Mouse (Mus musculus) heart, embryonic 12.5 days (tissue): ENCODE results near the gene Zfp827. TPM values are rescaled to one million over a fixed set of nuclear protein-coding genes. Genes with fewer than 3 reads are reported as not detected.

ENCODE experiments used
- ATAC-seq: fragments of 200-750 bp; cut with Nextera tagmentation; 2 replicates; pipeline ENCODE4 v1.8.0; 2017; ENCODE audit warnings: moderate TSS enrichment, moderate library complexity; ENCODE audit not compliant: insufficient number of reproducible peaks, low FRiP score
- H3K27ac ChIP-seq: fragments of 300-500 bp; sonication (generic); 2 replicates; pipeline ENCODE4 v1.5.1; 2016; ENCODE audit warnings: mild to moderate bottlenecking, moderate library complexity; ENCODE audit not compliant: poor library complexity, severe bottlenecking
- H3K27me3 ChIP-seq: fragments of 300-500 bp; sonication (generic); replicated peaks from 2 replicates; pipeline ENCODE4 v1.6.1; 2016; ENCODE audit warnings: mild to moderate bottlenecking, moderate library complexity
- H3K36me3 ChIP-seq: fragments of 300-500 bp; sonication (generic); 2 replicates; pipeline ENCODE4 v1.6.1; 2016; ENCODE audit warnings: mild to moderate bottlenecking, moderate library complexity
- H3K4me1 ChIP-seq: fragments of 300-500 bp; sonication (generic); replicated peaks from 2 replicates; pipeline ENCODE4 v1.6.1; 2016; ENCODE audit warnings: mild to moderate bottlenecking
- H3K4me2 ChIP-seq: fragments of 300-500 bp; sonication (generic); 2 replicates; pipeline ENCODE4 v1.6.1; 2016; ENCODE audit warnings: mild to moderate bottlenecking, moderate library complexity
- H3K4me3 ChIP-seq: fragments of 300-500 bp; sonication (generic); 2 replicates; pipeline ENCODE4 v1.5.1; 2016; ENCODE audit warnings: mild to moderate bottlenecking
- H3K9ac ChIP-seq: fragments of 300-500 bp; sonication (generic); 2 replicates; pipeline ENCODE4 v1.6.1; 2016; ENCODE audit warnings: mild to moderate bottlenecking, moderate library complexity
- H3K9me3 ChIP-seq: fragments of 300-500 bp; sonication (generic); replicated peaks from 2 replicates; pipeline ENCODE4 v1.6.1; 2016; ENCODE audit warnings: mild to moderate bottlenecking, moderate library complexity
- WGBS: fragments of 180-500 bp; shearing (Covaris S2); methylation state at CpG from one replicate; pipeline ENCODE4 v1.1.7; 2016; 5-methylcytosine and 5-hydroxymethylcytosine counted together
- polyA plus RNA-seq: library from polyadenylated mRNA; unstranded; fragments of >200 nt; fragmentation: Nextera tagmentation; extraction: Ambion mirVana; gene quantifications from 2 replicates; pipeline ENCODE4 v1.2.1, GENCODE M21; 2016

Zfp827 gene
- polyA plus RNA-seq, result 10.3 and 10.5 TPM in 2 replicates

GRCm38 (mm10) chr8:79027977-79028487 lies at the start of gene Zfp827:
TSS of gene Zfp827 (plus strand) at chr8:79028437.
- no peaks in the 10 kb centered on the region for H3K27me3 ChIP-seq
- H3K4me3 ChIP-seq, result peak within 1 kb of the TSS; percentile 98
- H3K4me1 ChIP-seq, result peaks cover 20% of the 10 kb centered on the region
- under 1% methylated on average over 32 of the region's 32 CpGs for WGBS
- no peaks in the 10 kb centered on the region for H3K36me3 ChIP-seq
- peak within 1 kb of the TSS; percentile 100 for H3K27ac ChIP-seq
- ATAC-seq, result peak; percentile 43
- H3K9me3 ChIP-seq, result no peaks in the 10 kb centered on the region; the same call in 1 of the 2 replicates
- peak within 1 kb of the TSS; percentile 100 for H3K9ac ChIP-seq
- peak within 1 kb of the TSS; percentile 84 for H3K4me2 ChIP-seq

DNA sequence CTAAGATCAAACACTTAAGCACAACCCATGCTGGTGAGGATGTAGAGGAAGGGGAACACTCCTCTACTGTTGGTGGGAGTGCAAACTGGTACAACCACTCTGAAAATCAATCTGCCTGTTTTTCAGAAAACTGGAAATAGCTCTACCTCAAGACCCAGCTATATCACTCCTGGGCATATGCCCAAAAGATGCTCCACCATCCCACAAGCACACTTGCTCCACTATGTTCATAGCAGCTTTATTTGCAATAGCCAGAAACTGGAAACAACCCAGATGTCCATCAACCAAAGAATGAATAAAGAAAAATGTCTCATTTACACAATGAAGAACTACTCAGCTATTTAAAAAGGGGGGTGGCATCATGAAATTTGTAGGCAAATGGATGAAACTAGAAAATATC lies 23.9 kb upstream of the Zfp827 start:
- Histone ChIP-seq H3K4me2 (no peak overlapping the region), H3K27me3 (no peaks in the 10 kb centered on the region), H3K27ac (no peak overlapping the region), H3K9me3 (no peaks in the 10 kb centered on the region), H3K9ac (no peak overlapping the region), H3K36me3 (no peaks in the 10 kb centered on the region), H3K4me3 (no peak overlapping the region), H3K4me1 (no peaks in the 10 kb centered on the region)
- no peak for ATAC-seq

DNA sequence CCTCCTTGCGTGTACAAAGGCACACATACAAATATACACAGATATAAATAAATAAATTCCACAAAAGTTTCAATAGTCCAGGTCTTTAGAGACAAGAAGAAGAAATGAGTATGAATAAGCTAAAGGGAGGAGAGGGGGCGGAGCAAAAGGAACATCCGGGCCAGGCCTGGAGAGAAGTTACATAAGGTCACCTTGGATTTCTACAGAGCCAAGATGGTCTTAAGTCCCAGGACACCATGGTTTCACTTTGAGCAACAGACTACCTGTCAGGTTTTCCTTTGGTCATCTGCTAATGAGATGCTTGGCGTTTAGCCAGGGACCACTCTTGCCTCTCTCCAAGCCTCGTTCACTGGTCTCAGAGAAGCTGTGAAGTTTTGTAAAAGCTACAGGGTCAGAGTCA lies 13.2 kb upstream of the Zfp827 start:
- no peaks in the 10 kb centered on the region for H3K4me1 ChIP-seq
- H3K9ac ChIP-seq, result no peak overlapping the region
- whole genome bisulfite sequencing, result 80% methylated on average over 5 of the region's 5 CpGs
- H3K4me2 ChIP-seq, result no peak overlapping the region
- no peaks in the 10 kb centered on the region for H3K36me3 ChIP-seq
- no peak for ATAC-seq
- no peak overlapping the region for H3K4me3 ChIP-seq
- H3K27me3 ChIP-seq, result no peaks in the 10 kb centered on the region
- H3K27ac ChIP-seq, result no peak overlapping the region
- H3K9me3 ChIP-seq, result no peaks in the 10 kb centered on the region

GRCm38 (mm10) chr8:79016076-79016475 lies 12.2 kb upstream of the Zfp827 start:
- ATAC-seq, result no peak
- H3K4me3 ChIP-seq, result no peak overlapping the region
- no peak overlapping the region for H3K9ac ChIP-seq
- no peak overlapping the region for H3K4me2 ChIP-seq
- no peak overlapping the region for H3K27ac ChIP-seq
- no peaks in the 10 kb centered on the region for H3K9me3 ChIP-seq
- H3K36me3 ChIP-seq, result no peaks in the 10 kb centered on the region
- no peaks in the 10 kb centered on the region for H3K27me3 ChIP-seq
- 88% methylated on average over 4 of the region's 4 CpGs for WGBS
- no peaks in the 10 kb centered on the region for H3K4me1 ChIP-seq

DNA sequence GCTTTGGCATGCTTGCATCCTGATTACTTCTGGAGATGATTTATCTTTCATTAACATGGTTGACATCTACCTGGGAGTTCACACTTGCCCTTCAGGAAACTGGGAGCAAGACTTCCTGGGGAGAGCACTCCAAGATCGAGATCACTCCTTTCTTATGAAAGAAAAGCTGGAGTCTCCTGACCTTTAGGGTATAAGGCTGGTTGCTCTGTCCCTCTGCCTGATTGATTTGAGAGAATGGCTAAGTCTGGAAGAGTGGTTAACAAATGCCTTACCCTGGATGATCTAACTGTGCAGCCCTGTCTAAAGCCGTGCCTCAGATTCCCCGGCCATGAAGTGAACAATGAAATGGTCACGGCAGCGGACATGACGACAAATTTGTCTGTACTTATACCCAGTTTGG lies 11.7 kb upstream of the Zfp827 start:
- Histone ChIP-seq H3K27me3 (no peaks in the 10 kb centered on the region), H3K4me2 (no peak overlapping the region), H3K36me3 (no peaks in the 10 kb centered on the region), H3K4me1 (no peaks in the 10 kb centered on the region), H3K4me3 (no peak overlapping the region), H3K9me3 (no peaks in the 10 kb centered on the region), H3K9ac (no peak overlapping the region), H3K27ac (no peak overlapping the region)
- WGBS, result 70% methylated on average over 6 of the region's 6 CpGs
- ATAC-seq, result no peak

DNA sequence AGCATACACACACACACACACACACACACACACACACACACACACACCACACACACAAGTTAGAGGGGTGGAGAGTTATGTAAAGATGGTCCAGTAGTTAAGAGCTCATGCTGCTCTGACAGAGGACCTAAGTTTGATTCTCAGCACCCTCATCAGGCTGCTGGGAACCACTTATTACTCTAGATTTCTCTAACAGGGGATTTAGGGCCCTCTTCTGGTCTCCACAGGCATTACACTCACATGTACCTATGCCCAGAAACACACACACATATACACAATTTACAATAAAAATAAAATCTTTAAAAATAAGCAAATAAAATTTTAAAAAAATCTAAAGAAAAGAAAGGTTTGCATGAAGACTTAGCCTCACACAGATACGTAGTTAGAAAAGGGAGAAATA lies 4.3 kb upstream of the Zfp827 start:
- H3K27ac ChIP-seq, result no peak overlapping the region
- H3K36me3 ChIP-seq, result no peaks in the 10 kb centered on the region
- H3K4me1 ChIP-seq, result 0 out of 2 replicates have a peak, but pooled peaks cover 3% of the 10 kb centered on the region
- no peak for ATAC-seq
- H3K27me3 ChIP-seq, result no peaks in the 10 kb centered on the region
- no peak overlapping the region for H3K4me2 ChIP-seq
- 90% methylated on average over 1 of the region's 1 CpGs for WGBS
- H3K4me3 ChIP-seq, result no peak overlapping the region
- no peak overlapping the region for H3K9ac ChIP-seq
- no peaks in the 10 kb centered on the region; the same call in 1 of the 2 replicates for H3K9me3 ChIP-seq

- Histone ChIP-seq H3K36me3 (no peaks in the 10 kb centered on the region), H3K9me3 (no peaks in the 10 kb centered on the region; the same call in 1 of the 2 replicates), H3K4me1 (peaks cover 14% of the 10 kb centered on the region), H3K4me2 (peak overlapping the region; percentile 84; the same call in 1 of the 2 replicates), H3K4me3 (peak overlapping the region; percentile 98), H3K27me3 (no peaks in the 10 kb centered on the region), H3K9ac (no peak overlapping the region; the same call in 1 of the 2 replicates), H3K27ac (no peak overlapping the region)
- ATAC-seq, result no peak
- WGBS, result 21% methylated on average over 3 of the region's 3 CpGs
Observed at GRCm38 (mm10) chr8:79027319-79027718, 918 bp upstream of the Zfp827 start.

DNA sequence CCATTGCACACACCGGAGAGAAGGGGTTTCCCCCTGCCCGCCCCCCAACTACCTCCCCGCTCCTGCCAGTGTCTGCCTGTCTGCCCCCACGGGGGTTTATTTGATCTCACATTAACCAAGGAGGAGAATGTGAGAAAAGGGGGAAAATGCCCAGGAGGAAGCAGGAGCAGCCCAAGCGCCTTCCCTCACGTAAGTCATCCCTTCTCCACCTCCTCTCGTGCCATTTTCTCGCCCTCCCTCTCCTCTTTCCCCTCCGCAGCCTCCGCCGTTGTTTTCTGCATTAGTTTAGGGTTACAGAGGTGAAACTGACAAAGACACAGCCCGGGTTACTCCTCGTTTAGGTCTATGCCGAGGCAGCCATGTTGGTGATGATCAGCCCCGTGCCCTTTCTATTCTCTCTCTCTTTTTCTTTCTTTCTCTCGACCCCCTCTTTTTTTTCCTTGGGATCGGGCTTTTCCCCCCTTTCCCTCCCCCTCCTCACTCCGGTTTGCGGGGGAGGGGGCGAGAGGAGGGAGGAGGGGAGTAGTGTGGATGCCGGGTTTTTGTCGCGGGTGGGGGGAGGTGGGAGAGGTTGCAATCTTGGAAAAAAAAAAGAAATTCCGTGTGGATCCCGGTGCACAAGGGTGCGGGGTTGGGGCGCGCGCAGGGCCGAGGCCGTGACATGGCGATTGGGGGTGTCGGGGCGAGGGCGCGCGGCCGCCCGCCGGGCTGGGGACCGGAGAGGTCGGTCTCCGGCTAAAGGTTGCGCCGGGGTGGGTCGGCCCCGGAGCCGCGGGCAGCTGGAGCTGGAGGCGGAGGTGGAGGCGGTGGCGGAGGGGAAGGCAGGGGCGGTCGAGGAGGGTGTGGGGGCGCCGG lies 531 bp downstream of the Zfp827 start:
- no peaks in the 10 kb centered on the region; the same call in 1 of the 2 replicates for H3K9me3 ChIP-seq
- H3K9ac ChIP-seq, result peak overlapping the region; percentile 100
- no peaks in the 10 kb centered on the region for H3K36me3 ChIP-seq
- under 1% methylated on average over 51 of the region's 56 CpGs for WGBS
- H3K27ac ChIP-seq, result peak overlapping the region; percentile 100
- H3K4me2 ChIP-seq, result peak overlapping the region; percentile 84
- H3K4me1 ChIP-seq, result peaks cover 27% of the 10 kb centered on the region
- ATAC-seq, result peak; percentile 13; the same call in 1 of the 2 replicates
- H3K27me3 ChIP-seq, result no peaks in the 10 kb centered on the region
- peak overlapping the region; percentile 98 for H3K4me3 ChIP-seq

GRCm38 (mm10) chr8:79029396-79030325 lies 1.4 kb downstream of the Zfp827 start:
- H3K4me2 ChIP-seq, result peak overlapping the region; percentile 84
- H3K27ac ChIP-seq, result peak overlapping the region; percentile 100
- no peaks in the 10 kb centered on the region for H3K36me3 ChIP-seq
- WGBS, result under 1% methylated on average over 75 of the region's 99 CpGs
- no peaks in the 10 kb centered on the region for H3K9me3 ChIP-seq
- ATAC-seq, result peak; percentile 79
- H3K9ac ChIP-seq, result peak overlapping the region; percentile 100
- peaks cover 30% of the 10 kb centered on the region for H3K4me1 ChIP-seq
- no peaks in the 10 kb centered on the region for H3K27me3 ChIP-seq
- H3K4me3 ChIP-seq, result peak overlapping the region; percentile 98

DNA sequence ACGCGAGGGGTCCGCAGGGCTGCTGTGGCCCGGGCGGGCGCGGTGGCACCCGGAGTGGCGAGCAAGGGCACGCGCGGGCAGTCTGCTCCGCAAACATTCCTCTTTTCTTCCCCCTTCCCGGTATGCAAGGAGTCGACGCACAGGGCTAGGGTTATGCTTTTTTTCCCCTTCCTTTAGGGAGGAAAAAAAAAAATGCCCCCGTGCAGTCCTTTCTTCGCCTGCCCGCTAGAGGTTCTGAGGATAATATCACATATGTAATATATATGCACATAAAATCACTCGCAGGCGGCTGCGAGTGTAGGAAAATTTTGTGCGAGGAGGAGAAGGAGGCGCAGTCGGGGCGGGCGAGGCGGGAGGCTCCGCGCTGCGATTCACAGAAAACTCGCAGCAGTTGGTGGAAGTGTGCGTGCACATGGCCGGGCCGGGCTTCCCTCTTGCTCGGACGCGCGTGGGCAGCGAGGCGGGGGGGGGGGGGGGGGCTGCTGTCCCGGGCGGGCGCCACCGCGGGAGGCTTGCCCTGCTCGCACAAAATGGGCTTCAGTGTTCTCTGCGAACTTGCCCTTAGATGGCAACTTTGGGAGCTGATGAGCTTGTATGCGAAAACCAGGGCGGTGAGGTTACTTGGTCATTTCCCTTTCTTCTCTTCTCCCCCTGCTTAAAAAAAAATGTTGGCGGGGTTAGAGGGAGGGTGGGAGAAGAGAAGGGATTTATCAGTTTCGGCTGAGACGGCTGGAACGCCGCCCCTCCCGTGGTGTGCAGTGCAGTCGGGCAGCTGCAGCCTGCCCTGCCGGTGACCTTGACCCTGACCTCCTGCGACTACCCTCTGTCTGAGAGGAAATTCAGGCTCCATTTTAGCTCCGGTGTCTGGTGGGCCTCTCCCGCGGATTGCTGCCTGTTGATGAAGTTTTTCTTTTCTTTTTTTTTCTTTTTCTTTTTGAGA lies 2.4 kb downstream of the Zfp827 start:
- H3K4me1 ChIP-seq, result peaks cover 30% of the 10 kb centered on the region
- ATAC-seq, result peak; percentile 43
- WGBS, result under 1% methylated on average over 53 of the region's 62 CpGs

More for the DNA sequence above, 2.4 kb downstream of the Zfp827 start:
- Histone ChIP-seq H3K9me3 (no peaks in the 10 kb centered on the region), H3K27me3 (no peaks in the 10 kb centered on the region), H3K36me3 (no peaks in the 10 kb centered on the region), H3K4me2 (peak overlapping the region; percentile 84), H3K9ac (peak overlapping the region; percentile 100), H3K27ac (peak overlapping the region; percentile 100), H3K4me3 (peak overlapping the region; percentile 98)
